Mouse (Mus musculus): ENCODE results near the gene Hfe. TPM values are rescaled to one million over a fixed set of nuclear protein-coding genes. Genes with fewer than 3 reads are reported as not detected.

The Hfe gene
- polyA plus RNA-seq, 1 experiment from 2014 or later, result 2.5 TPM

Small RNA genes within 50 kb of the gene (microRNA-seq; reads per million reads assigned to microRNA genes)
- gene Gm44314, result not detected
- not detected for gene Gm44350
- not detected for gene Gm44484

Other genes with a start within 250 kb of the Hfe start
- 0.18 and 0.36 TPM in 2 replicates for gene Btn1a1, start 245.0 kb downstream of the Hfe start, polyA plus RNA-seq (2016; fragmentation: Nextera tagmentation; extraction: Ambion mirVana)
- 0.23 and 0.36 TPM in 2 replicates for gene Btn2a2, start 222.0 kb downstream of the Hfe start, polyA plus RNA-seq (2016; fragmentation: Nextera tagmentation; extraction: Ambion mirVana)
- 7.2 and 8.7 TPM in 2 replicates for gene Hist1h4h, start 179.8 kb downstream of the Hfe start, polyA plus RNA-seq (2016; fragmentation: Nextera tagmentation; extraction: Ambion mirVana)
- gene Hist1h2af, start 176.9 kb downstream of the Hfe start, polyA plus RNA-seq (2016; fragmentation: Nextera tagmentation; extraction: Ambion mirVana), result 9.3 and 10.7 TPM in 2 replicates
- 7.2 and 8.3 TPM in 2 replicates for gene Hist1h3g, start 175.4 kb downstream of the Hfe start, polyA plus RNA-seq (2016; fragmentation: Nextera tagmentation; extraction: Ambion mirVana)
- gene Hist1h2bh, start 167.5 kb downstream of the Hfe start, polyA plus RNA-seq (2016; fragmentation: Nextera tagmentation; extraction: Ambion mirVana), result 0.87 and 0.95 TPM in 2 replicates
- 0.99 and 1.5 TPM in 2 replicates for gene Hist1h3f, start 166.8 kb downstream of the Hfe start, polyA plus RNA-seq (2016; fragmentation: Nextera tagmentation; extraction: Ambion mirVana)
- 0.74 and 1.4 TPM in 2 replicates for gene Hist1h4f, start 159.2 kb downstream of the Hfe start, polyA plus RNA-seq (2016; fragmentation: Nextera tagmentation; extraction: Ambion mirVana)
- 0.47 and 0.56 TPM in 2 replicates for gene Hist1h1d, start 157.6 kb downstream of the Hfe start, polyA plus RNA-seq (2016; fragmentation: Nextera tagmentation; extraction: Ambion mirVana)
- 5.7 and 7.6 TPM in 2 replicates for gene Hist1h3e, start 148.5 kb downstream of the Hfe start, polyA plus RNA-seq (2016; fragmentation: Nextera tagmentation; extraction: Ambion mirVana)
- 115 and 138 TPM in 2 replicates for gene Hist1h2ae, start 139.6 kb downstream of the Hfe start, polyA plus RNA-seq (2016; fragmentation: Nextera tagmentation; extraction: Ambion mirVana)
- gene Hist1h2bg, start 139.5 kb downstream of the Hfe start, polyA plus RNA-seq (2016; fragmentation: Nextera tagmentation; extraction: Ambion mirVana), result 8.9 and 11.4 TPM in 2 replicates
- gene Hist1h2bf, start 136.7 kb downstream of the Hfe start, polyA plus RNA-seq (2016; fragmentation: Nextera tagmentation; extraction: Ambion mirVana), result 7.2 and 9.5 TPM in 2 replicates
- 1.3 and 3.7 TPM in 2 replicates for gene Hist1h2ad, start 136.5 kb downstream of the Hfe start, polyA plus RNA-seq (2016; fragmentation: Nextera tagmentation; extraction: Ambion mirVana)
- 5.8 and 6.6 TPM in 2 replicates for gene Hist1h3d, start 135.1 kb downstream of the Hfe start, polyA plus RNA-seq (2016; fragmentation: Nextera tagmentation; extraction: Ambion mirVana)
- gene Hist1h4d, start 129.3 kb downstream of the Hfe start, polyA plus RNA-seq (2016; fragmentation: Nextera tagmentation; extraction: Ambion mirVana), result 137 and 142 TPM in 2 replicates
- gene Hist1h2be, start 89.7 kb downstream of the Hfe start, polyA plus RNA-seq (2016; fragmentation: Nextera tagmentation; extraction: Ambion mirVana), result 3.0 and 3.7 TPM in 2 replicates
- gene Hist1h1e, start 88.3 kb downstream of the Hfe start, polyA plus RNA-seq (2016; fragmentation: Nextera tagmentation; extraction: Ambion mirVana), result 26.3 and 26.6 TPM in 2 replicates
- 1.4 and 1.6 TPM in 2 replicates for gene Hist1h2ac, start 26.9 kb downstream of the Hfe start, polyA plus RNA-seq (2016; fragmentation: Nextera tagmentation; extraction: Ambion mirVana)
- gene Hist1h2bc, start 26.7 kb downstream of the Hfe start, polyA plus RNA-seq (2016; fragmentation: Nextera tagmentation; extraction: Ambion mirVana), result 34.6 and 36.5 TPM in 2 replicates
- gene Hist1h1t, start 15.0 kb downstream of the Hfe start, polyA plus RNA-seq (2016; fragmentation: Nextera tagmentation; extraction: Ambion mirVana), result not detected in 2 replicates
- 6.1 and 9.8 TPM in 2 replicates for gene Hist1h4c, start 12.4 kb downstream of the Hfe start, polyA plus RNA-seq (2016; fragmentation: Nextera tagmentation; extraction: Ambion mirVana)
- 15.2 and 15.9 TPM in 2 replicates for gene Hist1h1c, start 28.0 kb upstream of the Hfe start, polyA plus RNA-seq (2016; fragmentation: Nextera tagmentation; extraction: Ambion mirVana)
- 11.1 and 13.8 TPM in 2 replicates for gene Hist1h3c, start 34.7 kb upstream of the Hfe start, polyA plus RNA-seq (2016; fragmentation: Nextera tagmentation; extraction: Ambion mirVana)
- 2.2 and 3.5 TPM in 2 replicates for gene Hist1h2bb, start 35.9 kb upstream of the Hfe start, polyA plus RNA-seq (2016; fragmentation: Nextera tagmentation; extraction: Ambion mirVana)
- gene Hist1h2ab, start 40.3 kb upstream of the Hfe start, polyA plus RNA-seq (2016; fragmentation: Nextera tagmentation; extraction: Ambion mirVana), result 59.9 and 73.2 TPM in 2 replicates
- 14.0 and 15.8 TPM in 2 replicates for gene Hist1h3b, start 41.4 kb upstream of the Hfe start, polyA plus RNA-seq (2016; fragmentation: Nextera tagmentation; extraction: Ambion mirVana)
- gene Hist1h4b, start 46.2 kb upstream of the Hfe start, polyA plus RNA-seq (2016; fragmentation: Nextera tagmentation; extraction: Ambion mirVana), result 5.3 and 8.2 TPM in 2 replicates
- gene Hist1h4a, start 50.4 kb upstream of the Hfe start, polyA plus RNA-seq (2016; fragmentation: Nextera tagmentation; extraction: Ambion mirVana), result 0.88 TPM in 1 of 2 replicates, not detected in the other
- 5.1 and 5.2 TPM in 2 replicates for gene Hist1h3a, start 51.5 kb upstream of the Hfe start, polyA plus RNA-seq (2016; fragmentation: Nextera tagmentation; extraction: Ambion mirVana)
- gene Hist1h1a, start 52.8 kb upstream of the Hfe start, polyA plus RNA-seq (2016; fragmentation: Nextera tagmentation; extraction: Ambion mirVana), result 3.3 and 4.0 TPM in 2 replicates
- 0.18 TPM in 1 of 2 replicates, not detected in the other for gene Trim38, start 59.1 kb upstream of the Hfe start, polyA plus RNA-seq (2016; fragmentation: Nextera tagmentation; extraction: Ambion mirVana)
- not detected in 2 replicates for gene Slc17a2, start 96.1 kb upstream of the Hfe start, polyA plus RNA-seq (2016; fragmentation: Nextera tagmentation; extraction: Ambion mirVana)
- not detected in 2 replicates for gene Slc17a3, start 128.6 kb upstream of the Hfe start, polyA plus RNA-seq (2016; fragmentation: Nextera tagmentation; extraction: Ambion mirVana)
- gene Slc17a1, start 156.9 kb upstream of the Hfe start, polyA plus RNA-seq (2016; fragmentation: Nextera tagmentation; extraction: Ambion mirVana), result not detected in 2 replicates
- not detected in 2 replicates for gene Slc17a4, start 204.2 kb upstream of the Hfe start, polyA plus RNA-seq (2016; fragmentation: Nextera tagmentation; extraction: Ambion mirVana)
- not detected in 2 replicates for gene Hist1h2ba, start 223.3 kb upstream of the Hfe start, polyA plus RNA-seq (2016; fragmentation: Nextera tagmentation; extraction: Ambion mirVana)
- gene Hist1h2aa, start 223.6 kb upstream of the Hfe start, polyA plus RNA-seq (2016; fragmentation: Nextera tagmentation; extraction: Ambion mirVana), result not detected in 2 replicates

All from forebrain, embryonic 12.5 days (tissue).